Mouse (Mus musculus): ENCODE data around the gene Gm20388.

Gene Gm20388

DNA sequence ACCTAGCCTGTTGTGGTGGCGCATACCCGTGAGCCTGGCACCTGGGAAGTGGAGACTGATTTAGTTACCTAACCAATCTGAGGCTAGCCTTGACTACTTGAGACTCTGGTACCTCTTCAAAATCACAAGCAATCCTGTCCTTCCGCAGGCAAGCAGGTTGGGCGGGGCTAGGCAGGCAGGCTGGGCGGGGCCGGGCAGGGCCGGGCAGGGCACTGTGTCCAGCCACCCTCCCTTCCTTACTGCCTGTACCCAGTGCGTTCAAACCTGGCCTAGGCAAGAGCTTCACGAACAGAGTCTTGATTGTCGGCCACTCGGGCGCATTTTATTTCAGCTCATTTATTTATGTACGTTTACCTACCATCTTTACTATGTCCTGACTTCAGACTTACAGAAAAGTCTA, 2949.2 kb downstream of the Gm20388 start:
- DNase-seq = peak; percentile 38

DNA sequence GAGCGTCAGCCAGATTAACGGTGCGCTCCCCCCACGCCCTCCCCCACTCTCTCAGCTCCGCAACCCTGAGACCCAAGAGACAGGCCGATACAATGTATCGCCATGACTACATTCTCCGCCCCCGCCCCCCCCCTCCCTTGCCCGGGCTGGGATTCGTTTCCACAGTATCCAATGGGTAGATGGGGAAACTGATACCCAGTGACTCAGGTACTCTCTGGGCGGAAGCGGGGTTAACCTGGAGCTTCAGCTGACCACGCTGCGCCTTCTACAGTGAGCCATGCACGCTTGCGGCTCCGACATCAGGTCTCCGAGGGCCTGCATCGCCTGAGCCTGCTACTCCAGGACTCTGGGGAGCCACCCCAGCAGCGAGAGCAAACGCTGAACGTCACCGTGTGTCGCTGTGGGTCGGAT, 2954.1 kb downstream of the Gm20388 start:
- DNase-seq = no peak

DNA sequence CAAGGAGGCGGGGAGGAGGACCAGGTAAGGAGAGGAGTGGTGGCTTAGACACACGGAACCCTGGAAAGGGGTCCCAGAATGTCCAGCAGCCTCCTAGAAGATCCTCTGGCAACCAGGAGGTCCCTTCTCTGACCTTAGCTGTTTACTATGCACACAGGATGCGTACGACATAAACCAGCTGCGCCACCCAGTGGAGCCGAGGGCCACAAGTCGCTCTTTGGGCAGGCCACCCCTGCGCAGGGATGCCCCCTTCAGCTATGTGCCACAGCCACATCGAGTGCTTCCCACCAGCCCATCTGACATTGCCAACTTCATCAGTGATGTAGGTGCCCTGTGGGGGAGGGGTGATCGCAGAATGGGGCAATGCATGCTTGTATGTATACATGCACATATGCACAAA, 2954.8 kb downstream of the Gm20388 start:
- DNase-seq = peak; percentile 32

DNA sequence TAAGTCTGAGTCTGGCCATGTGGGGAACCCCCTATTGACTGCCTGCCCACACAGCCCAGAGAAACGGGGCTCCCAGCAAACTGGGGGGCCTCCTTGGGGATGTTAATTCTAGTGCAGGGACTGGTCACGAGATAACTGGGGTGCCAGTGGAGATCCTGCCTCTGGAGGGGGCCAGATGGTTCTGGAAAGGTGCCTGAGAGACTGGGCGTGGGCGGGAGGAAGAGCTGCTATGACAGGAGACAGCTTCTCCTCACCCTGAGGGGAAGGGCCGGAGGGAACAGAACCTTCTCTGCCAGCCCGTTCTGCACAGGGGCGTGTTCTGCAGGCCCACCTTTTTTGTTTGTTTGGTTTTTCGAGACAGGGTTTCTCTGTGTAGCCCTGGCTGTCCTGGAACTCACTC, 2955.6 kb downstream of the Gm20388 start:
- DNase-seq = no peak

DNA sequence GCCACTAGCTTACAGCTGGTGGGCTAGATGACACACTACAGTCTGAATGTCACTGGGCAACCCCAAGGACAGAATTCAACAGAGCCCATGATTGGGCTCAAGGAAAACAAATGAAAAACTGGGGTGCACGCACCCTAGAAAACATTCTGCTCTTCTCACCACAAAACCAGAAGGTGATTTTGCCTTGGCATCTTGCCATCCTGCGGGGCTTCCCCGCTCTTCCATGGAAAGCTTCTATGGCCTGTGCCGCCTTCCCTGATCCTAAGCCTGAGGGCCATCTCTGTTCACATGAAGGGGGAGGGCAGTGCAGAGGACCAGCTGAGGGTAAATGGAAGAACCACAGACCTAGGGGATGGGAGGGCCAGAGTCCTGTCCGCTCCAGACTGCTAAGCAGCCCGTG, 2957.3 kb downstream of the Gm20388 start:
- DNase-seq = no peak

GRCm38 (mm10) chr8:122870377-122870863, 2959.8 kb downstream of the Gm20388 start:
- peak; percentile 75 for DNase-seq

DNA sequence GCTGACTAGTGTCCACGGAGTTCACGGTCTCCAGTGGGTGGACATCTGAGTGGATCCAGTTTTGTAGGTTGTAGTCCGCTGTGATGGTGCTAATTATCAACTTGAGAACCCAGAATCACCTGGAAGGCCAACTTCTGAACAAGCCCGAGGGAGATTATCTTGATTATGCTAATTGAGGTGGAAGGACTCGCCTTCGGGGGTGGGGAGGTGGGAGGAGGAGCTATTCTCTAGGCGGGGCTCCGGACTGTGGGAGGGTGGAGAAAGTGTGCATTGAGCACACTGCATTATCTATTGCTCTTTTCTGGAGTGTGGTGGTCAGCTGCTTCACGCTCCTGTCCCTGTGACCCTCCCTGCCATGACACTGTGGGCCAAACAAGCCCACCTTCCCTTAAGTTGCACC, 2961.0 kb downstream of the Gm20388 start:
- DNase-seq = peak; percentile 58

- DNase-seq = no peak
Measured at GRCm38 (mm10) chr8:122873171-122873570, 2962.5 kb downstream of the Gm20388 start.

DNA sequence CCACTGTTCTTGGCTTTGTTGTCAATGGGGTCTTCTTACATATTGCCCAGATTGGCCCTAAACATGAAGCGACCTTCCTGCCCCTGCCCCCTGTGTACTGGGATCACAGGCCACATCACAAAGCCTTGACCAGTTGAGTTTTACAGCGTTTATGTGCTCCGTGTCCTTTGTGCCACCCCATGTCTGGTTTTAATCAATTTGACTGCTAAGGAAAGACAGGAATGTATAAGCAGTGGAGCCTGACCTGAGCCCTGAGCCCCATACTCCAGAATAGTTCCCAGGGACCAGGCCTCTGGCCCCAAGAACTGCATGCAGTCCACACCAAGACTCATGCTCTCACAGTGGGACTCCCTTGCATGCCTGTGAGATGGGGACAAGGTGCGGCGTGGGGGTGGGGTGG, 2964.5 kb downstream of the Gm20388 start:
- no peak for DNase-seq

DNA sequence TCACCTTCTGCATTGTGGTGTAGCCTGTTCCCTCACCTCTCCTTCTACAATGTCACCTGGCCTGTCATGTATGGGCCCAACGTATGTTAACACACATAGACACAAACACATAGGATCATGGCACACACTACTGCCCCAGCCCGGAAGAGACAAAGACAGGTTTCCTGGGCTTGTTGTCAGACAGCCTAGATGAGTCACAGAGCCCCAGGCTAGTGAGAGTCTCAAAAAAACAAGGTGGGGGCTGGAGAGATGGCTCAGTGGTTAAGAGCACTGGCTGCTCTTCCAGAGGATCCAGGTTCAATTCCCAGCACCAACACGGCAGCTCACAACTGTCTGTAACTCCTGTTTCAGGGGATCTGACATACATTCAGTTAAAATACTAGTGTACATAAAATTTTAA, 2967.6 kb downstream of the Gm20388 start:
- no peak for DNase-seq

DNA sequence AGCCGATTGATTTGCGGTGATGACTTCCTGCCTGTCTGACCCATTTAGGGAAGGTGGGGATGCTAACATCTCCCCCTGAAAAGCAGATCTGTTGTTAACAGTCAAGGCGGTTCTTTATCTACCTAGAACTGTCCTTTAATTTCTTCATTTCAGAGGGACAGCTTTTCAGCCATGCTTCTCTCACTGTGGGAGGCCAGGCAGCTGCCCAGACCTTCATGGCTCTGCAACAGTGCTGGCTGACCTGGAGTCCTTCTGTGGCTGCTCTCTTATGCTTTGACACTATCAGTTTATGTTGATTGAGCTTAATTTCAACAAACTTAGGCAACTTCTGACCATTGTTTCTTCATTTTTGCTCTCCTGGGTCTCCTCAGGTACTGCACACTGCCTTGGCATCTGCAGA, 2969.7 kb downstream of the Gm20388 start:
- DNase-seq = no peak

DNA sequence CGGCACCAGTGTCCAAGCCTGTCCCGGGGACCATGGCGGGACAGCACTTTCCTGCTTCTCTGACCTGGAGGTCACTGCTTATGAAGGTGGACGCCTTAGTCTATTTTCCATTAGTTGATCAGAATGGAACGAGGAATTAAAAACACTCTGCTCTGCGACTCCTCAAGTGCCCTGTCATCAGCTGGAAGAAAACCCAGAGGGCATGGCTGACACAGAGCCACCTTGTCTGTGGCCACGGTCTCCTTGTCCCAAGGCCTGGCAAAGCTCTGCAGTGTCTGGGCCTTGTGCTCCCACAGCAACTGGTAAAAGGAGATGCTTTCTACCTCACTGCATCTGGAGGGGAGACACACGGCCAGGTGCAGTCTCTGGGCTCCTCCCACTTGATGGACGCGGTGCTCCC, 2973.0 kb downstream of the Gm20388 start:
- no peak for DNase-seq

DNA sequence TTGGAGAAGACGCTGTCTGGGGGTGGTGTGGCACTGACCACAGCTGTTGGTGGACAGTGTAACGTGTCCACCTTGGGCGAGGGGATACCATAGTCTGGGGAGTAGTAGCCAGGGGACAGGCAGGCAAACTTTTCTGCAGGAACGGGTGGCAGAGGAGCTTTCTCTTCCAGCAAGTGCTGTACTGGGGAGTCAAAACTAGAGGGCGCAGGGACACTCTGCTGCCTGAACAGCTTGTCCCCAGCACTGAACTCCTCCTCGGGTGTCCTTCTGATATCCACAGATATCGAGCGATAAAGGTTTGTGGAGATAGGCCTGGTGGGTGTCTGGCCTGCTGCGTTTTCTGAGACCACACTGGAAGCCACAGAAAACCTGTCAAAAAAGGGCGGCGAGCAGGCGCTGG, 2980.8 kb downstream of the Gm20388 start:
- DNase-seq = no peak

DNA sequence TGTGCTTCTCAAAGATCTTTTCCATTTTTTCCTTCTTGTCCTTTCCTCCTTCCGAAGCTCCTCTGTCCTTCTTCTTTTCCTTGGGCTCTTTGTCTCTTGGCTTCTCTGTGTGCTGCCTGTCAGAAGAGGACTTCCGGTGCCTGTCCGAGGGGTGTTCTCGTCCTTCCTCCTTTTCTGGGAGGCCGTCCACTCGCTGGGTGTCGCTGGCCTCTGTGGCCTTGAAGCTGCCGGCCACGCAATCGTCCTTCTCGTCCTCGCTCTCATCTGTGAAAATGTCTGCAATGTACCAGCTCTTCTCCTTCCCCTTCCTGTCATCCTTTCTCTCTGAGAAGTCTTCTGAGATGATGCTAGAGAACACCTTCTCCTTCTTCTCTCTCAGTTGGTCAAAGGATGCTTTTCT, 2982.8 kb downstream of the Gm20388 start:
- no peak for DNase-seq

GRCm38 (mm10) chr8:122896317-122896716, 2985.7 kb downstream of the Gm20388 start:
- DNase-seq = no peak

DNA sequence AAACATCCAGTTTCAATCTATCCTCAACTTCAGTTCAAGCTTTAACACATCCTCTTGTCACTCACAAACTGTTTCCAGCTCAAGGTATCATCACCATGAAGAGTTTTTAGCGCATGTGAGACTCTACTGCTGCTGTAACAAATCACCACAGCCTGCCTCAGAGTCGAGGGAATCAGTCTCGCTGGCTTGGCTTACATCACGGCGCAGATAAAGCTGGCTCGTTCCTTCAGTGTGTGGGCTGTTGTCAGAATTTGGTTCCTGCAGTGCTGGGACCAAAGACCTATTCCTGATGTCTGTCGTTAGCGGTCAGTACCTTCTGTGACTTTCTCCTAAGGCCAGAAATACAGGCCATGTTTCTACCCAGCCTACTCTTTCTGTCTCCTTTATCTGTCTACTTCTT, 2986.6 kb downstream of the Gm20388 start:
- DNase-seq = no peak

GRCm38 (mm10) chr8:122898018-122898417, 2987.4 kb downstream of the Gm20388 start:
- DNase-seq = no peak

- DNase-seq = no peak
Measured at GRCm38 (mm10) chr8:122898473-122898872, 2987.8 kb downstream of the Gm20388 start.

GRCm38 (mm10) chr8:122899085-122899484, 2988.4 kb downstream of the Gm20388 start:
- DNase-seq = no peak

- DNase-seq = no peak
Measured at GRCm38 (mm10) chr8:122901476-122901875, 2990.8 kb downstream of the Gm20388 start.

GRCm38 (mm10) chr8:122901892-122902515, 2991.4 kb downstream of the Gm20388 start:
- no peak for DNase-seq

DNA sequence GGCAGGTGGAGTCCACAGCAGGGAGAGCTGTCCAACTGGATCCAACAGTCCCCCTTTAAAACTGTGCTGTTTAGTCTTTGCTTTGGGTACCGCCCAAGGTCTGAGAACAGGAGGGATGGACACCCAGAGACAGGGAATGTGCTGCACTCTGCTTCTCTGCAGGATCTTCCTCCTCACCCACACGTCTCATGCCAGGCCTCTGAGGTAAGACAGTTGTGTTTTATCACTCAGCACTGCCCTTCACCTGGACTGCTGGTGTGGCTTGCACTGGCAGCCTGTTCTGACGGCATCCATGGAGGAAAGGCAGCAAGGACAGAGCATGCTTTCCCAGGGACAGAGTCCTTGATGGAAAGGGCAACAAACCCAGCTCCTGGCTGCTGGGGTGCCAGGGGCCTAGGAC, 2991.9 kb downstream of the Gm20388 start:
- no peak for DNase-seq

DNA sequence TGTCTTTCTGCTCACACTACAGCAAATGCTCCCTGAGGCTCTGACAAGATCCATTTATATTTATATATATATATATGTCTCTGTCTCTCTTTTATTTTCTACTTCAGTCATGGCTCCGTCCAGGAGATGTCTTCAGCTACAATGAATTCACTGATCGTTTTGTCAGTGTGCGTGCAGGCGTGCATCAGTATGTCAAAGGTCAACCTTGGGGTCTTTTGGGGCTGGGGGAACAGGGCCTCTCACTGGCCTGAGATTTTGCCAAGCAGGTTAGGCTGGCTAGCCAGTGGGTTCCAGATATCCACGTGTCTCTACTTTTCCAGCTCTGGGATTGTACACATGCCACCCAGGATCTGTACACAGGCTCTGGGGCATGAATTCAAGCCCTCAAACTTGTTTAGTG, 2992.4 kb downstream of the Gm20388 start:
- no peak for DNase-seq

GRCm38 (mm10) chr8:122904496-122904895, 2993.9 kb downstream of the Gm20388 start:
- DNase-seq = no peak

- no peak for DNase-seq
Measured at GRCm38 (mm10) chr8:122905346-122905745, 2994.7 kb downstream of the Gm20388 start.

Data from liver (tissue).